Mouse (Mus musculus) cerebellum, postnatal 25 days (tissue): ENCODE results near the gene Mthfd2l.

Experiments
- DNase-seq, 2 experiments: peaks; one replicate each; pipeline ENCODE4 v3.0.0; 2021; ENCODE audit warnings: mixed read lengths in 2 of 2

Gene Mthfd2l

GRCm38 (mm10) chr5:90949499-90949898 lies 18.6 kb downstream of the Mthfd2l start:
- DNase-seq = no peak

GRCm38 (mm10) chr5:90951475-90951874 lies 20.6 kb downstream of the Mthfd2l start:
- DNase-seq = peak; percentile 27 to 64

GRCm38 (mm10) chr5:90952731-90953481 lies 22.0 kb downstream of the Mthfd2l start:
- no peak for DNase-seq

- peak; percentile 16 to 42 for DNase-seq
Measured at GRCm38 (mm10) chr5:90964316-90964715, 33.4 kb downstream of the Mthfd2l start.

DNA sequence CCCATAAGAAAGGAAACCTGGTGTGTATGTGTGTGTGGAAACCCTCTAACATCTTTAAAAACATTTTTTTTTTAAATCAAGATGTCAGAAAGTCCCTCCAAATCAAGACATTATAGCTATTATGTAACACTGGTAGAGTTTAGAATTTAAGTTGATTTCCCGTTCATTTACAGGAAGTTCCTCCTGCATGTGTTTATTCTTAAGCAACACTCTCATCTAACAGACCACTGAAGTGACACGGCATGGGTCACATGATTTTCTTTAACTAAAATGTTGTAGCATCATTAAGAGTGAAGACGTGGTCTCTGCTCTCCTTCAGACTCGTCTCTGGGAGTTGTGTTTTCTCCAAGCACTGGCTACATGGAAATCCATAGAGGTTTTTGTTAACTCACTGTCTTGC lies 33.8 kb downstream of the Mthfd2l start:
- no peak for DNase-seq

GRCm38 (mm10) chr5:90965386-90965785 lies 34.5 kb downstream of the Mthfd2l start:
- no peak for DNase-seq

GRCm38 (mm10) chr5:90977244-90977643 lies 46.3 kb downstream of the Mthfd2l start:
- peak; percentile 43 to 71 for DNase-seq

- no peak for DNase-seq
Measured at GRCm38 (mm10) chr5:90980297-90980696, 49.4 kb downstream of the Mthfd2l start.

DNA sequence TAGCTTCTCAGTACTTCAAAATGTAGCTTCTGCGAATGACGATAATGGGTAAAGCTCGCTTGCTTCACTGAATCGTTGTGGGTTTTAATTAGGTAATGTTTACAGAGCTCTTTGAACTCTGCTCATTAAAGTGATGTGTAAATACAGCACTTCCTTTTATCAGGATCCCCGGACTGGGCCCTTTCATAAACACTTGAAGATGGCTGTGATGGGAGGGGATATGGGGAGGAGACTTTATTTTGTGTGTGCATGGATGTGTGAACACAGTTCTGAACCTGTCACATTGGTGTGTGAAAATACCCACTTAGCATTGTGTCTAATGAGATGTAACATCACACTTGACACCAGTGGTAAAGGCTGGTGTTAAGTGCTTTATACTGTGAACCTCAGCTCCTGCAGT lies 56.7 kb downstream of the Mthfd2l start:
- DNase-seq = no peak

GRCm38 (mm10) chr5:90988149-90988548 lies 57.2 kb downstream of the Mthfd2l start:
- DNase-seq = no peak

- no peak for DNase-seq
Measured at GRCm38 (mm10) chr5:90988592-90988991, 57.7 kb downstream of the Mthfd2l start.

- no peak for DNase-seq
Measured at GRCm38 (mm10) chr5:90999942-91000341, 69.0 kb downstream of the Mthfd2l start.

- DNase-seq = no peak
Measured at GRCm38 (mm10) chr5:91015216-91015615, 84.3 kb downstream of the Mthfd2l start.

DNA sequence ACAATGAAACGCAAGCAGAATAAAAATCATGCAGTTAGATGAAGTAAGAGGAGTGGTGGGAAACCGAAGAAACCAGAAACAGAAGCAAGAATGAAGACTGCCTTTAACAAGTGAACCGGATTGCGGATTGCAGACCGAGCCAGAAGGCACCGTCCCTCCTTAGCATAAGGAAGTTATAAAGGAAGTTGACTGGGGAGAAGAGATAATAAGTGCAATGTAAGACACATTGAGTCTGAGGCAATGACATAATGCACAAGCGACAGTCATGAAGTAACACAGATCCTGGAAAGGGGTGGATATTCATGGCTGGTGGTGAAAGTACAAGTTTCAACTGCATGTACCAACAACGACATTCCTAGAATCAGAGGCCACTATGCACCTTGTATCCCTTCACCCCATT lies 92.2 kb downstream of the Mthfd2l start:
- no peak for DNase-seq

DNA sequence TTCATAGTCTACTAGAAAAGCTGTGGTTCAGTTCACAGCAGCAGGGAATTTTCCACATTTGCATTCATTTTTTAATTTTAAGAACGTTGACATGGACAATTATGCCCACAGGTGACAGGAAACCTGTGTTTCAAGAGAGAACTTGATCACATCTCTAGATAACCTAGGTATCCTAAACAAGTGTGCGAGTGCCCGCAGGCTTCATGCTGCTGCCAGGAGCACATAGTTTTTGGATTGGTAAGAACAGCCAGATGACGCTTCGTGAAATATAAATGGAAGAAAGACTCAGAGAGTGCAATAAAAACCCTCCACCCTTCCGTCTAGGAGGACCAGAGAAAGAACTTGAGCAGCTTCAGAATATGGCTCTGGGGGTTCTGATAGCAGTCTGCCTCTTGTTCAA lies 96.2 kb downstream of the Mthfd2l start, which contains the start of gene Epgn:
Gene Epgn, plus strand, starts transcription at position 301 of the 400 bp plus-strand sequence.
- DNase-seq = no peak

DNA sequence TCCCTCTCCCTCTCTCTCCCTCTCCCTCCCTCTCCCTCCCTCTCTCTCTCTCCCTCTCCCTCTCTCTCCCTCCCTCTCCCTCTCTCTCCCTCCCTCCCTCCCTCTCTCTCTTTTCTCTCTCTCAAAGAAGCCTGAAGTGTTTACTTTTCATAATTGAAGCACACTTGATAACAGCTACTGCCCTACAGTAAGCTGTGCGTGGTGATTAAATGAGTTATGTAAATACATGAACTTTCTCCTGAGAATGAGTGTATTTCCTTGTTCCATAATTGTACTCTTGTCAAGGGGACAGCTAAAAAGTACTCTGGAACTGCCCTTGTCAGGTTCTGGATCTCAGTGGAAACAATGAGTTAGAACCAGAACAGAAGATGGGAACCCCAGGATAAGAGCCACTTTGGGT lies 96.9 kb downstream of the Mthfd2l start:
- DNase-seq = no peak

DNA sequence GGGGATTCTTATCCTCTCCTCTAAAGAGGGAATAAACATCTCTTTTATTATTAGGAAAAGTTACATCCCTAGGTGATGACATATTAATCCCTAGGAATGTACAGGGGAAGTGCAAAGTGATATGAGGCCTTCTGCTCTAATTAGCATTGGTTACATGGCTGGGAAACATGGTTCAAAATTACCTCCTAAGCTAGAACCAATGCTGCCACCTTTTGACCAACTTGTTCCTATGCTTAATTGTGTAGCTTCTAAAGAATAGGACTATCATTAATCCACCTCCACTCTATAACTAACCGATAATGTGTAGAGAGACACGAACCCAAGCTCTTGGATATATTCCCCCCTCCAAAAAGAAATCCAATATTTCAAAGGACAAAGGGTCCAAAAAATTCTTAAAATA lies 99.7 kb downstream of the Mthfd2l start:
- no peak for DNase-seq

DNA sequence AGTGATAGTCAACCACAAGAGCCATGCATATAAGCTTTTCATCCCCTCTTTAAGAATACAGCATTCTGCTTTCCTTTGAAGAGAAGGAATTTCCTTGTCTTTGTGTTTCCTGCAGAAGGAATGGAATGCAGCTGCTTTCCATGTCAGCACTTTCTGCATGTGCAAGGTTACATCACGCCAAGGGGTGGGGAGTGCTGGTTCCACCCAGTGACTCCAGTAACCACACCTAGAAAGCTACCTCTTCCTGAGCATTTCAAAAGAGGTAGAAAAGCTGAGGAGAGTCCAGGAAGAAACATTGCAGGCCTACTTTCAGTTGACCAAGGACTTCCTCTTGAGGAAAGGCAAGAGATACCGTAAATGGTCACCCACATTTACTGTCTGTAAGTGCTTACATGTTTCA lies 104.4 kb downstream of the Mthfd2l start:
- DNase-seq = no peak

DNA sequence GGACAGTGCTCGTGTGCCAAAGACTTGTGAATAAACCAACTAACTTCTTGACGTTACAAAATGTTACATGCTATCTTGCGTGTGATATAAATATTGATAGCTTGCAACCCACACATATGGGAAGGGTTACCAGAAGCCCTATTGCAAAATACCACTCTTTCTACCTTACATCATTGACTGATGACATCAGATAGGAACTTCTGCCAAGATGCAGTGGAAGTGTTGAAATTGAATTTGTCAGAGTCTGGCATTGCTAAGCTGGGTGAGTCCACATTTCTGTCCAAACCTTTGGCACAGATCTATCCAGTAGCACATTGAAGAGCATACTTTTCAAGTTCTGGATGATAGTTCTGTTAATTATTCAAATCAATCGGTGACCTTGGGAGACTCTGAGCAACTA lies 105.7 kb downstream of the Mthfd2l start:
- no peak for DNase-seq

- no peak for DNase-seq
Measured at GRCm38 (mm10) chr5:91037756-91038155, 106.8 kb downstream of the Mthfd2l start.

DNA sequence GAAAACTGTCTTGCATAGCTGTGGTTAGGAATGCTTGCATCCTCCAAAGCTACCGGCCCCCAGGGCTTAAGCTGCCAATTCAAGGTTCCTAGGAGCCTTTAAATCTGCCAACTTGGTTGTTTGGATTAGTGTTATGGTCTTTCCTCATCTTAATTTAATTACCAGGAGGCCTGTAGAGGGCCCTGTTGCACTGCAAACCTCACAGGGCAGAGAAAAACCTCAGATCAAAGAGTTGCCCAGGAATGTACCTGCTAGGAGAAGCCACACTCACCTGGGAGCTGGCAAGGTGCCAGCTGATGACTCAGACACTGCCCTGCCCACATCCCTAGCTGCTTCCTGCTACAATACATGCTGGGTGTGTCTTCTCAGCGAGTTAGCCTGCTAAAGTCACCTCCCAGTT lies 107.6 kb downstream of the Mthfd2l start:
- DNase-seq = peak; percentile 34 to 57

DNA sequence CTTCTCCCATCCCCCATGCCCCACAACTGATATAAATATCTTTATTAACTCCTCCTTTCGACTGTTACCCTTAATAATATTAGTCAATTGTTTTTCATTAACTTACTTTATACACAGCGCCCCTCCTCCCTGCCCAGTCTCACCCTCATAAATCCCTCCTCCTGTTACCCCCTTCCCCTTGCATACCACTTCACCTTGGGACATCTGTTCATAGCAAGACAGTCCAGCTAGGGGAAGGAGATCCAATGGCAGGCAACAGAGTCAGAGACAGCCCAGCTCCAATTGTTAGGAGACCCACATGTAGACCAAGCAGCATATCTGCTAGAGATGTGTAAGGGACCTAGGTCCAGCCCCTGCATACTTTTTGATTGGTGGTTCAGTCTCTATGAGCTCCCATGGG lies 108.0 kb downstream of the Mthfd2l start:
- no peak for DNase-seq

- DNase-seq = no peak
Measured at GRCm38 (mm10) chr5:91047987-91048386, 117.1 kb downstream of the Mthfd2l start.

GRCm38 (mm10) chr5:91048397-91048796 lies 117.5 kb downstream of the Mthfd2l start:
- no peak for DNase-seq
